ENCODE assay signal across 13 mouse cellular contexts in genomic region chr6:71740921-71741320, GRCm38 (mm10). TPM values are rescaled to one million over a fixed set of nuclear protein-coding genes. Genes with fewer than 3 reads are reported as not detected.
DNase-seq lines count a peak whose midpoint lies in the region; ATAC-seq and TF ChIP-seq lines count a peak whose summit lies in the region.
"Had no signal": no experiment of that assay in that cellular context is flagged by ENCODE, and none has a peak within 500 bp of the region (broad histone marks: within the 10 kb centered on the region; RNA-seq: fewer than 3 reads in every experiment).

No protein-coding gene starts in this region.

- no peak overlapping the region for H3K9ac ChIP-seq in kidney, embryonic 16.5 days (replicated peaks; ENCODE audit: low read length)
- no peak overlapping the region for H3K9ac ChIP-seq in CH12.LX (ENCODE audit: insufficient read depth, low read depth)
- H3K9ac ChIP-seq in forebrain, postnatal 0 days = peak overlapping the region; percentile 41
- H3K9ac ChIP-seq: liver, embryonic 12.5 days had no signal

- H3K4me2 ChIP-seq in kidney, embryonic 16.5 days (replicated peaks; ENCODE audit: low read depth, low read length) = no peak overlapping the region
- 0 out of 2 replicates have a peak overlapping the region, but pooled peaks have one; percentile 9 for H3K4me2 ChIP-seq in CH12.LX (ENCODE audit: insufficient read depth, low read depth, poor library complexity, severe bottlenecking)
- H3K4me2 ChIP-seq in forebrain, postnatal 0 days (ENCODE audit: low read depth) = peak overlapping the region; percentile 17; the same call in 1 of the 2 replicates
- H3K4me2 ChIP-seq: liver, embryonic 12.5 days had no signal

- no peaks in the 10 kb centered on the region for H3K36me3 ChIP-seq in kidney, embryonic 16.5 days (ENCODE audit: insufficient read depth, low read length)
- H3K36me3 ChIP-seq in CH12.LX (replicated peaks in 1 of 2; ENCODE audit: control insufficient read depth in 1 of 2, insufficient read depth in 1 of 2, low read length in 1 of 2) = no peaks in the 10 kb centered on the region
- H3K36me3 ChIP-seq in forebrain, postnatal 0 days (ENCODE audit: insufficient read depth) = no peaks in the 10 kb centered on the region; the same call in 1 of the 2 replicates
- H3K36me3 ChIP-seq: liver, embryonic 12.5 days had no signal

- no peaks in the 10 kb centered on the region for H3K9me3 ChIP-seq in kidney, embryonic 16.5 days (ENCODE audit: low read length)
- H3K9me3 ChIP-seq in CH12.LX (replicated peaks; ENCODE audit: low read length) = no peaks in the 10 kb centered on the region
- no peaks in the 10 kb centered on the region for H3K9me3 ChIP-seq in forebrain, postnatal 0 days (ENCODE audit: low read length)
- H3K9me3 ChIP-seq: liver, embryonic 12.5 days; megakaryocyte, embryonic 14.5 days had no signal

- peak; percentile 21 to 46 for DNase-seq in kidney, postnatal 4 days
- DNase-seq in CH12.LX (ENCODE audit: extremely low read depth) = no peak
- peak; percentile 63 for DNase-seq in cerebellum, adult 9-11 months
- DNase-seq in forebrain, postnatal 0 days = peak; percentile 55
- DNase-seq in thymus, postnatal 0 days (ENCODE audit: low spot score) = no peak
- DNase-seq in urinary bladder, postnatal 36 days (ENCODE audit: low spot score in 2 of 2) = no peak
- DNase-seq in heart, postnatal 36 days = no peak
- DNase-seq: gastrocnemius, adult 2 months; heart, postnatal 14 days had no signal

- no peak for TF ChIP-seq POLR2A in CH12.LX (IDR thresholded peaks at IDR 0.05; ENCODE audit: low read depth, low read length)

- in situ Hi-C loops in CH12.LX (cut with MboI; ENCODE audit: low pct_ligation_motif_present, low pct_unique_long_range_greater_than_20kb, low sequenced_read_pairs) = no loop called here

- no peaks in the 10 kb centered on the region for H3K27me3 ChIP-seq in kidney, embryonic 16.5 days (ENCODE audit: insufficient read depth, low read length)
- H3K27me3 ChIP-seq in CH12.LX (replicated peaks) = no peaks in the 10 kb centered on the region
- H3K27me3 ChIP-seq in forebrain, postnatal 0 days (ENCODE audit: insufficient read depth, low read length) = no peaks in the 10 kb centered on the region
- H3K27me3 ChIP-seq: liver, embryonic 12.5 days had no signal

- H3K4me3 ChIP-seq in kidney, embryonic 16.5 days (ENCODE audit: low read length) = no peak overlapping the region
- no peak overlapping the region for H3K4me3 ChIP-seq in CH12.LX (replicated peaks in 1 of 3; ENCODE audit: low read depth in 2 of 3, low read length in 2 of 3, poor library complexity in 1 of 3)
- no peak overlapping the region for H3K4me3 ChIP-seq in forebrain, postnatal 0 days (ENCODE audit: low read depth, low read length)
- H3K4me3 ChIP-seq: gastrocnemius, adult 2 months; liver, embryonic 12.5 days; megakaryocyte, embryonic 14.5 days had no signal

- WGBS in kidney, embryonic 16.5 days = 52% methylated on average over 13 of the region's 13 CpGs
- 6% methylated on average over 13 of the region's 13 CpGs for WGBS in forebrain, postnatal 0 days

- H3K4me1 ChIP-seq in kidney, embryonic 16.5 days (ENCODE audit: insufficient read depth, low read length) = no peaks in the 10 kb centered on the region
- peaks cover 9 to 14% of the 10 kb centered on the region in 2 experiments for H3K4me1 ChIP-seq in CH12.LX (ENCODE audit: control insufficient read depth in 1 of 2, insufficient read depth in 2 of 2)
- peaks cover 18% of the 10 kb centered on the region; the same call in 1 of the 2 replicates for H3K4me1 ChIP-seq in forebrain, postnatal 0 days (ENCODE audit: insufficient read depth)

- intact Hi-C loops in heart, postnatal 36 days (cut with DNase I) = no loop called here

- no peak for TF ChIP-seq RAD21 in CH12.LX (IDR thresholded peaks at IDR 0.05; ENCODE audit: low read depth, low read length)

- dilution Hi-C loops in CH12.LX (cut with MboI; ENCODE audit: extremely low pct_ligation_motif_present, extremely low pct_unique_long_range_greater_than_20kb, low sequenced_read_pairs) = no loop called here

- H3K79me2 ChIP-seq in CH12.LX (replicated peaks; ENCODE audit: control insufficient read depth, extremely low read depth, insufficient read depth, poor library complexity, severe bottlenecking) = no peaks in the 10 kb centered on the region

- H3K27ac ChIP-seq in kidney, embryonic 16.5 days (ENCODE audit: low read length) = no peak overlapping the region
- H3K27ac ChIP-seq in CH12.LX (ENCODE audit: insufficient read depth, low read depth) = no peak overlapping the region
- peak overlapping the region; percentile 66; the same call in 1 of the 2 replicates for H3K27ac ChIP-seq in forebrain, postnatal 0 days (ENCODE audit: low read depth, low read length)
- H3K27ac ChIP-seq: gastrocnemius, adult 2 months; liver, embryonic 12.5 days had no signal

- no peak for TF ChIP-seq EP300 in CH12.LX (IDR thresholded peaks at IDR 0.05; ENCODE audit: low read length)

- no peak for ATAC-seq in kidney, embryonic 16.5 days (ENCODE audit: low FRiP score, low TSS enrichment)
- ATAC-seq in forebrain, postnatal 0 days = peak; percentile 15; the same call in 1 of the 2 replicates
- ATAC-seq: CD4-positive, CD25-positive, alpha-beta regulatory T cell, adult 4 months; liver, embryonic 12.5 days had no signal

- no peak for TF ChIP-seq CTCF in CH12.LX (conservative IDR thresholded peaks at IDR 0.05 in 1 of 2, IDR thresholded peaks at IDR 0.05 in 1 of 2; ENCODE audit: low read depth in 2 of 2, low read length in 2 of 2)
- TF ChIP-seq CTCF in forebrain, postnatal 0 days (IDR thresholded peaks at IDR 0.05; ENCODE audit: low read depth) = no peak

TF ChIP-seq in CH12.LX, 34 proteins besides CTCF, POLR2A, EP300 and RAD21:
- no peak for TF ChIP-seq CHD2 (IDR thresholded peaks at IDR 0.05; ENCODE audit: low read length)
- no peak for TF ChIP-seq NELFE (IDR thresholded peaks at IDR 0.05; ENCODE audit: low read depth, low read length)
- no peak for TF ChIP-seq E2F4 (IDR thresholded peaks at IDR 0.05; ENCODE audit: insufficient replicate concordance, low read depth, low read length)

RNA-seq across cellular contexts. Expression of gene Reep1, which starts 33.6 kb away (rescaled TPM):
- 14.1 and 14.6 TPM in 2 replicates for polyA plus RNA-seq in kidney, embryonic 16.5 days (2015; fragmentation: Nextera tagmentation; extraction: Ambion mirVana)
- total RNA-seq in CH12.LX (2012; rRNA removed) (0.38 and 1.3 TPM in 2 replicates), CH12.LX (2014; rRNA removed) (0.97 and 1.2 TPM in 2 replicates)
- 0.33 and 0.34 TPM in 2 replicates for polyA plus RNA-seq in CH12.LX (2012; ENCODE audit: insufficient read length, low read depth)
- total RNA-seq in forebrain, postnatal 0 days (2014; rRNA removed) = 319 and 402 TPM in 2 replicates
- 187 and 243 TPM in 2 replicates for polyA plus RNA-seq in forebrain, postnatal 0 days (2015; fragmentation: Nextera tagmentation; extraction: Ambion mirVana)
- polyA plus RNA-seq in thymus, postnatal 0 days (2015; fragmentation: Nextera tagmentation; extraction: Ambion mirVana) = 2.2 and 2.4 TPM in 2 replicates
- 10 to 100 TPM; 14.7 to 17.4 TPM for total RNA-seq in heart, postnatal 36 days (2021)

Comparison
In these comparisons a context has a peak if more than half of its experiments do, and no peak if none do; other contexts are left out.
1. DNase-seq: peak in kidney, postnatal 4 days (2 of 2), cerebellum, adult 9-11 months (single experiment) and forebrain, postnatal 0 days (single experiment); none in CH12.LX (single experiment), thymus, postnatal 0 days (single experiment), urinary bladder, postnatal 36 days (0 of 2) and heart, postnatal 36 days (0 of 2).
2. RNA of gene Reep1, which starts 33.6 kb away (polyA plus RNA-seq): 187 to 243 TPM in forebrain, postnatal 0 days; 14.1 to 14.6 TPM in kidney, embryonic 16.5 days, 2.2 to 2.4 TPM in thymus, postnatal 0 days and 0.33 to 0.34 TPM in CH12.LX; every median in the first group is over 10 times any median in the second.